Mouse (Mus musculus) kidney, postnatal 14 days (tissue): Measurements from ENCODE around the gene Zfp386.

Experiments
- DNase-seq: peaks from one replicate; pipeline ENCODE4 v3.0.0; 2022; ENCODE audit warnings: mixed read lengths

Zfp386 gene

DNA sequence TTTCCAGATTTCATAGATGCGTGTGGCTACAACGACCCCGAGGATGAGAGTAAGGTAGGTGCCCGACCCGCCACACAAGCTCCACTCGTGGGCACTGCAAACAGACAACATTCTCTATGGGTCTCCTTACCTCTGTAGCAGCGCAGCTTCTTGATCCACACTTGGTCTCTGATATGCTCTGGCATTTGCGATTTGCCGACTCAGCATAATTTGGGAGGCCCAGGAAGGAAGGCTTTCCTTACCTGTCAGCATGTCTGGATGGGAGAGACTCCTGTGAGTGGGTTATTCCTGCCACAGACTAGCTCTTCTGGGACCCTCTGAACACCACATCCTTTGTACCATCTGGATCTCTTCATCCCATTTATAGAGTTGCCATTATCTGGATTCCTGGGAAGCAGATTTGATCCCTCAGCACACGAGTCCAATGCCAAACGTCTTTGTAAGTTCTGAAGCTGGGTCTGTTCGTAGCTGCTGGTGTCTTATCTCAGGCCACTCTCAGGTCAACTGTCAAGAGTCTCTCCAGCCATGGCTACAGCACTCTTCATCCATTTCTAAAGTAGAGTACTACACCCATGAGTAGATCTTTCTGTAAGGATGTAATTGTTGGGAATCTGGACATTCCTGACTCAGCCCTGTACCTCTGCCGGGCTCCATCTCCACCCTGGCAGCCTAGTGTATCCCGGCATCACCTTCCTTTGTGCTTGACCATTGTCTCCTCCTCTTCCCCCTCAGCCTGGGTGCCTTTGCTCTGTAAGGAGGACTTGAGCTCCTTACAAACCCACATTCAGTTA lies 47.4 kb downstream of the Zfp386 start:
- DNase-seq: no peak

DNA sequence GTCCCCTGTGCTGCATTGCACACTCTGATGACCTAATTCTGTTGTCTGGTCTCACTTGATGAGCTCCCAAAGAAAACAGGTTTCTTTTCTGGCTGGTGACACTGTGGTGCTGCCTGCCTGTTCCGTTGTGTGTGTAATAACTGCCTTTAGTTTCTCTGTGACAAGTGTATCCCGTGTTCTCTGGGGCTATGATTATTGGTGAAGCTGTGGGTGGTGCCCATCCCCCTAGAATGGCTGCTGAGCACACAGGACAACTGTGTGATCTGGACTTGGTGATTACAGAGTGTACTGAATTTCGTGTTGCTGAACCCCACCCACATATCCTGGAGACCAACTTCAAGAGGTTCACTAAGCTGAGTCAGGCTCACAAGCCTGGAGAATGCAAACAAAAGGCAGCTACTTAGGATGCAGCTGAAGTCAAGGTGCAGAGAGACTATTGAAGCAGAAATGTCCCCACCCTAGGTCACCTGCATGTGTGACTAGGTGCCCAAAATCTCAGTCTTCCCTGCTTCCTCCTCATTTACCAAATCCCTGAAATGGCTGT lies 48.9 kb downstream of the Zfp386 start:
- no peak for DNase-seq

DNA sequence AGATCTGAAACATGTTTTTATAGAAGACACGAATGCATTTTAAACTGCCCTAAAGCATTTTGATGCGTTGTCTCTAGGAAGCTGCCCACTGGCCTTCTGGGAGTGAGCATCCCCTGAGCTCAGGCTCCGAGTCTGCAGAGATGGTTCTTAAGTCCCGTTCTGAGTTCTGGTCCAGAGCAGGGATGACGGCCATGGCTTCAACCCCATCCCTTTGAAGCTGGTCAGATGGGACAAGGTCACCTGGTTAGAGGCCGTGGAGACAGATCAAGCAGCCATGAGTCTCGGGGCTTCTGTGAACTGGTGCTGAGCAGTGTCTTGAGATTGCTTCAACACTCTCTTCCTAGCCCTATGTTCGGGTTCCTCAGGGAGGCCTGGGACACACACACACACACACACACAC lies 49.6 kb downstream of the Zfp386 start:
- no peak for DNase-seq

DNA sequence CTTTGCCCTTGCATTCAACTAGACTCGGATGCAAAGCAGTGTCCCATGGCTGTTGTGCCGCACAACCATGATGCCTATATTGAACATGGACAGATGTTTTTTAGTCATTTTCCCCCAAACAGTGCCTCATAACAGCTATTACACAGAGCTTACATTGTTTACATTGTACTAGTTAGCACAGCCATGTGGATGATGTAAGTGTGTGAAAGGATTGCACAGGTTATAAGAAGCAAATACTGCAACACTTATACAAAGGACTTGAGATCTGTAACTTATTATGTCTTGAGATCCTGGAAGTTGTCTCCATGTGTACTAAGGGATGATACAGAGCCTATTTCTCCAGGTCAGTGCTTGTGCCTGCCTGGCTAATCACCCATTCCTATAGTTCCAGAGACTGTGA lies 54.4 kb downstream of the Zfp386 start:
- DNase-seq: no peak

DNA sequence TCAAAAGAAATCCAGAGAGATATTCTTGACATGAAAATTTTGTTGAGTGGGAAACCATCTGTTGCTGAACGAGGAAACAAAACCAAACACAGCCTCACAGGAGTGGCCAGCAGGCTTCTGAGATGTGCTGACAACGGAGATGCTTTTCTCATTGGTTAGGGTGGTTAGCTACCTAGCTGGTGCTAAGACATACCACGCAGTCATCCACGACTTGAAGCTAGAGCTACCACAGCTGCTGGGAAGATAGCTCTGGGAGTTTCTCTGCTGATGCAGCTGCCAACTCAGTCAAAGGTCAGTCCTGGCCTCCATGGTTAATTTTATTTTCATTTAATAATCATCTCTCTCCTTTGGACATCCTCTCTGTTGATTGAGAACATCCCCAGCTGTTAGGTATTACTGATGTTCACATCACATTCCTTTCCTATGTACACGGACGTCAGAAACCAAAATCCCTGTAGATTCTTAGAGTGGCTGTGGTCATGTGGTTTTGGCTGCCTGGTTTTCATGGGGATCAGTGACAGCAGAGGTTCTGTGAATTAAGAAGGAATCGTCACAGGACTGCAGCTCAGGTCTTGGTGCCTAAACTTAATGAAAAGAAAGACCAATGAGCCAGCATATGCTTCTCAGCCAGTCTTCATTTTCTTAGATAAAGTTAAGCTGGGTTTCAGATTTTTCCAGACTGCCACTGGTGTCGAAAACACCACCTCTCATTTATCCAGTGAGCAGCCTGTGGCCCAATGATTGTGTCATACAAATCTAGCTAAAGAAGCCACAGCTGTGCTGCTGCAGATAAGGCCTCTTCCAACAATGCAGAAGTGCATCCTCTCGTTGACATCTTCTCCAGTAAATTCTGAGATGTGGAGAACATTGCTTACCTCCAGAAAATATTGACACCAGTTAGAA lies 62.2 kb downstream of the Zfp386 start:
- no peak for DNase-seq

DNA sequence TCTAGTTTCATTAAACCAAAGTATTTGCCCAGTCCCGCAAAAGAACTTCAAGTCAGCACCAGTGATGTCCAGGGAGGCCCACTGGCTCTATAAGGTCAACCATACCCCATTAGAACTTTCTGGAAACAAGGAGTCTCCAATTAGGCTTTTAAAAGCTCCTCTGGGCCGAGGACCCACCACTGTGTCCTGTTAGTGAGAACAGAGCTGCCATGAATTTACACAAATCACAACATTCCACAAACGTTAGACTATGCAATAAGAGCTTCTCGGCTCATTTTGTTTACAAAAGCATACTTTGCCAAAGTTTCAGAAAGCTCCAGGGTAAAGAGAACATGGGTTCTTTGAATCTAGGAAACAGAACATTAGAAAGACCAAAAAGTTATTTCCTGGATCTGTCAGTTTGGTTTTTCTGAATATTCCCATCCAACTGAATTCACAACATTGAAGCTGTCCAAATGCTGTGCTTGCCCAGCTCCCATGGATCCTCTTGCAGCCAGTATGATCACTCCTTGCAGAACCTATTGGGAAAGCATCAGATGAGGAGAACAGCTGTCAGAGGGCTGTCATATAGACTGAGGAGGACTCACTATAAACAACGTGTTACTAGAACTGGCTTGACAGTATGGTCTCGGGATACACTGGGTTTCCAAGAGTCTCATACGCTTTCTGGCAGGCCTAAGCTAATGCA lies 63.6 kb downstream of the Zfp386 start:
- no peak for DNase-seq
